Mouse (Mus musculus): ENCODE measurements around the gene Rbm15b. TPM values are rescaled to one million over a fixed set of nuclear protein-coding genes. Genes with fewer than 3 reads are reported as not detected.
A peak's percentile ranks its signal among the peaks of the same experiment; 100 is the strongest.

Gene Rbm15b
- polyA plus RNA-seq, 1 experiment from 2014 or later = 10.8 TPM

DNA sequence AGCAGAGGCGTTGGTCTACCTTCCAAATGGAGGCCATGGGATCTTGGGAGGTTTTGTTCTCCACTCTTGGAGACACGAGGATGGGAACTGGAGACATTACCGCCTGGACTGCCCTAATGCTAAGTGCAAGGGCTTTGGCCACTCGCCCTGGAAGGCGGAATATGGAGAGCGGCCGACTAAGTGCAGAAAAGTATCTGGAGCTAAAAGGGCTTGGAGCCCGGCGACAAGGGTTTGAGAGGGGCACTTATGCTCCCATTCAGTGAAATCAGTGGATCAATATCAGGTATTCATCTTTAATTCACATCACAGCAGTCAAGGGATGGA is 5.3 kb upstream of the Rbm15b start:
- under 1% methylated on average over 9 of the region's 9 CpGs for WGBS
- no peak for DNase-seq (ENCODE audit: low spot score)
- peaks cover 36% of the 10 kb centered on the region for H3K4me1 ChIP-seq
- peaks cover 30% of the 10 kb centered on the region for H3K36me3 ChIP-seq
- peak overlapping the region; percentile 96 for H3K27ac ChIP-seq
- peak overlapping the region; percentile 97 for H3K4me3 ChIP-seq
- H3K9me3 ChIP-seq = no peaks in the 10 kb centered on the region
- peaks cover 14% of the 10 kb centered on the region; the same call in 1 of the 2 replicates for H3K27me3 ChIP-seq (ENCODE audit: insufficient read depth, poor library complexity, severe bottlenecking)

DNA sequence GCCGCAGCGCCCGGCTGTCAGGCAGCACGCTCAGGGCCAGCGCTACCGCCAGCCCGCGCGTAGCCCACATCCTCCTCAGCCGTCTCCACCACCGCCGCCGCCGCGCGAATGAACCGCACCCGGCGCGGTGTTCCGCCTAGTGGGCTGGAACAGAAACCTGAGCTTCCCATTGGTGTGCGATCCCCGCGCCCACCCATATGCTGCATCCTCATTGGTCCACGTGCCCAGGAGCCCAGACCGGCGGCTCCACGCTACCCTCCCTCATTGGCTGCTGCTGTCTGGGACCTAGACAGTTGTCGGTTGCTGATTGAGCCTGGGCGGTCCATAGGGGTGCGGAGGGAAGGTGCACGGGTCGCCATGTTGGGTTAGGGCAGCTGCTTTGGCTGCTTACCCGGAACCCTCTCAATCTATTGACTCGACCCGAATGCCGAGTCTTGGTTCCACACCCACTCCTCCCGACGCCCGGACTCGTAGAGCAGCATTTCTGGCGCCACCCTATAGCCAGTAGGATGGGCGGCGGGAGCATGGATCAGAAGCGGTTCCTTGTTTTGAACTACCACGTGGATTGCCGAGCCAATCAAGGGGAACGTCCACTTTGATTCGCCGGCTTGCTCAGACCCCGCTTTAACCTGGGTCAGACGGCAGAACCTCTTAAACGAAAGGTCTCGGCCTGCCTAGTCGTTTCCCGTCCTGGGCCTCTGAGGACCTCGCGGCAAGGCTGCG is 4.8 kb upstream of the Rbm15b start, which contains the start of gene Manf:
Manf (minus strand) TSS at position 151 of the 723 bp plus-strand sequence.
- under 1% methylated on average over 59 of the region's 59 CpGs for WGBS
- peaks cover 31% of the 10 kb centered on the region for H3K36me3 ChIP-seq
- H3K4me3 ChIP-seq = peak within 1 kb of the TSS; percentile 97
- DNase-seq (ENCODE audit: low spot score) = peak; percentile 100
- H3K27me3 ChIP-seq (ENCODE audit: insufficient read depth, poor library complexity, severe bottlenecking) = peaks cover 9% of the 10 kb centered on the region; the same call in 1 of the 2 replicates
- peak within 1 kb of the TSS; percentile 96 for H3K27ac ChIP-seq
- peaks cover 39% of the 10 kb centered on the region for H3K4me1 ChIP-seq
- no peaks in the 10 kb centered on the region for H3K9me3 ChIP-seq

DNA sequence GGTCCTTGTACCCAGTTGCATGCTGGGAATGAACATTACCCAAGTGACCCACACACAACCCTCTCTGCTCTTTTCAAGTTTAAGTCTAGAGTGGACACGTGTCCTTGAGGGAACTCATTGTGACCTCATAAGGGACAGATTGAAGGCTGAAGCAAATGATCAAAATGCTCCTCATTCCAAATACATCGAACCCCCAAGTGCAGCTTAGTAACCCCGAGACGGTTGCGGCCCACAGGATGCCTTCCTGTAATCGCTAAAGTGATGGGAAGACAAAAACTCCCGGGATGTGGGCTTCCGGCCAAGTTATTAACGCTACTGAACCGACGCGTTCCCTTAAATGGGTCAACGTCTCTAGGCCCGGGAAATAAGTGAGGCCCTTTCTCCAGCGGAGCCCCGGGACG is 4.1 kb upstream of the Rbm15b start:
- H3K4me3 ChIP-seq = peak overlapping the region; percentile 97
- WGBS = under 1% methylated on average over 17 of the region's 17 CpGs
- H3K27ac ChIP-seq = peak overlapping the region; percentile 96
- peaks cover 39% of the 10 kb centered on the region for H3K4me1 ChIP-seq
- H3K36me3 ChIP-seq = peaks cover 31% of the 10 kb centered on the region
- DNase-seq (ENCODE audit: low spot score) = no peak
- H3K27me3 ChIP-seq (ENCODE audit: insufficient read depth, poor library complexity, severe bottlenecking) = peaks cover 7% of the 10 kb centered on the region; the same call in 1 of the 2 replicates
- H3K9me3 ChIP-seq = no peaks in the 10 kb centered on the region

DNA sequence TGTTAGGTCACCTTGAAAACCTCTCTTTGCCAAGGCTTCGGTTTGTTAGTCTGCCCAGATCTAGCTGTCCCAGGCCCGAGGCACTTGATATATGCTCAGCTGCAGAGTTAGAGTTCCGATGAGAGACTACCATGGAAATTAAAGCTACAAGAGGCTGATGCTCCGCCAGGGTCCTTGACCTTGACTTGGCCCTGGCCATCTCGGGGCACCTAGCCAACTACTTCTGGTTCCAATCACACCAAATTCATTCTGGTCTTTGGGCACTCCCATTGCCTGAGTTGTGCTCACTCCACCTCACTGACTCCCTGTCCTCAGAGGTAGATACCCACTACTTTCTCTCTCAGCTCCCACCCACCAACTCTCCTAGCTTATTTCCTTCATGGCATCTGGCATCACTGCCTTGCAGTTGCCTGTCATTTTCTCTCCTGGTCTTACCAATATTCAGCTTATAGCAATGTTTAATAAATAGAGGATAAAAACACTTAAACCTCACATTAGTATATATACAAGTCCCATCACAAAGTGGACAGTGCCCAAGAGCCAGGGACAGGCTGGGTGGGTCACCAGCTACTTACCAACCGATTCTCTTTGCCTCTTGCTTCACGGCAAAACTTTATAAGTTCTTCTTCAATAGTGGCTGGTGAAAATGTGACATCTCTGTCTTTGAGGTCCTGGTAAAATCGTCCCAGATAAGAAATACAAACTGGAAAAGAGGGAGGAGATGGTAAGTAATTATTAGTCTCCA is 3.4 kb upstream of the Rbm15b start:
- 60% methylated on average over 8 of the region's 8 CpGs for WGBS
- Histone ChIP-seq H3K9me3 (no peaks in the 10 kb centered on the region), H3K27me3 (ENCODE audit: insufficient read depth, poor library complexity, severe bottlenecking) (peaks cover 5% of the 10 kb centered on the region; the same call in 1 of the 2 replicates), H3K4me1 (peaks cover 45% of the 10 kb centered on the region), H3K36me3 (peaks cover 31% of the 10 kb centered on the region), H3K27ac (peak overlapping the region; percentile 96), H3K4me3 (peak overlapping the region; percentile 97)
- DNase-seq (ENCODE audit: low spot score) = peak; percentile 73

DNA sequence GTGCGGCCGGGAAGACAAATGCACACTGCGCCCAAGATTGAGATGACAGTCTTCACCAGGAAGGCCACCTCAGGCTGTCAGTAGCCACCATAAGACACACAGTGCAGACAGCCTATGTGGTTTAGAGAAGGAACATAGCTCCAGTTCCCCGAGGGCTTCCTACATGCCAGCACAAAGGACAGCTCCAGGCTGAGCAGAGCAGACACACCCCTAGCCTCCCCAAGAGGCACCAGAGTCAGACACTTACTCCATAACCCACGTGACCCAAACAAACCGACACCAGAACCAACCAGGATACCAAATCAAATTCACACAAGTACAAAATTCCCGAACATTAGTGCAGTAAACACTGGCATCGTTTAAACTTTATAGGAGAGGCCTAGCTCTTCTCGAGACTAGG is 2.1 kb upstream of the Rbm15b start:
- Histone ChIP-seq H3K36me3 (peaks cover 42% of the 10 kb centered on the region), H3K4me1 (peaks cover 59% of the 10 kb centered on the region), H3K27ac (no peak overlapping the region), H3K9me3 (no peaks in the 10 kb centered on the region), H3K27me3 (ENCODE audit: insufficient read depth, poor library complexity, severe bottlenecking) (no peaks in the 10 kb centered on the region), H3K4me3 (peak overlapping the region; percentile 19; the same call in 1 of the 2 replicates)
- DNase-seq (ENCODE audit: low spot score) = peak; percentile 73
- 85% methylated on average over 9 of the region's 9 CpGs for WGBS

DNA sequence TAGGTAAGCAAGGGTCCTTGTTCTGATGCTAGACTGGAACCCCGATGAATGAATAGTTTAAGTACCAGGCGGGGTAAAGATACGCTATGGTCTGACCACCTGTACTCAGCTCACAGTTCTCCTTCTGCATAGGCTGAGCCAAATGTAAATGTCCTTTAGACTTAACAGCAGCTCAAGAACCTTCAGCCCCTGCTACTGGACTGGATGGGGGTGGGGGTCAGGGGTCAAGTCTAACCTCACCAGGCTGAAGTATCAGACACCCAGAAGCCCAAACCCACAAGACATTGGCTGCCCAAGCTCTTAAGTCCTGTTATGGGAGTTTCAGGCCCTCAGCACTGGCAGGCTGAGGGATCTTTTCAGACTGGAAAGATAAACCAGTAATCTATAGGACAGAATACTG is 1.1 kb upstream of the Rbm15b start:
- Histone ChIP-seq H3K4me3 (no peak overlapping the region), H3K36me3 (peaks cover 50% of the 10 kb centered on the region), H3K27ac (no peak overlapping the region)

DNA sequence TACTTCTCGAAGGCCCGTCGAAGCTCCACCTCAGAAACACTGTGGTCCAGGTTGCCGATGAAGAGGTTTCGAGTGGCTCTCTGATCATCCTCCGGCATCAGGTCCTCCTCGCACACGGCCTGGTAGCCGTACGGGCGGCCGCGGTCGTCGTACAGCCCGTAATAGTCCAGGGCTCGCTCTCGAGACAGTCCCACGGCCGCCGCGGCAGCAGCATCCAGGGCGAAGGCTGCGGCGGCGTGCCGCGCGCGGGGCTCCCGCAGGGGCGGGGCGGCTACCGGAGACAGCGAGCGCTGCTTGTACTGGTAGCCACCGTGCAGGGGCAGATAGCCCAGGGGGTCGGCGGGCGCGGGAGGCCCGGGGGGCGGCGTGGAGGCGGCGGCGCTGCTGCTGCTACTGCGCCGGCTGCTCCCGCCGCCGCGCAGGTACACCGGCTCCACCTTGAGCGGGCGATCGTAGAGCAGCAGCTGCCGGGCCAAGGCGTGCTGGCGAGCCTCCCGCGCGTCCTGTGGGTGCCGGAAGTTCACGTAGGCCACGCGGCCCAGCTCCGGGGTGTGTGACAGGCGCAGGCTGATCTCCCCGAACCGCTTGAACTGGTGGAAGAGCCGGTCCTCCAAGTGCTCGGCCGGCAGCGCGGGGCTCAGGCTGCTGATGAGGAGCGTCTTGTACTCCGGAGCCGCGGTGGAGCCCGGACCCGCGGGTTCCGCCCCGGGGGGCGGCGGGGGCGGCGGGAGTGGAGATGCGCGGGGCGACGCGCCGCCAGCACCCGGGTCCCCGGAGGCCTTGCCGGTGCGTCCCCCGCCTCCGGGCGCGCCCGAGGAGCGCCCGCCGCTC is 1.1 kb downstream of the Rbm15b start:
- Histone ChIP-seq H3K27me3 (ENCODE audit: insufficient read depth, poor library complexity, severe bottlenecking) (no peaks in the 10 kb centered on the region), H3K9me3 (no peaks in the 10 kb centered on the region), H3K4me3 (peak overlapping the region; percentile 92), H3K36me3 (peaks cover 73% of the 10 kb centered on the region), H3K27ac (peak overlapping the region; percentile 98), H3K4me1 (peaks cover 68% of the 10 kb centered on the region)
- peak; percentile 82 for DNase-seq (ENCODE audit: low spot score)
- under 1% methylated on average over 99 of the region's 107 CpGs for WGBS

More for the DNA sequence above, 1.1 kb upstream of the Rbm15b start:
- Histone ChIP-seq H3K4me1 (peaks cover 66% of the 10 kb centered on the region), H3K27me3 (ENCODE audit: insufficient read depth, poor library complexity, severe bottlenecking) (no peaks in the 10 kb centered on the region), H3K9me3 (no peaks in the 10 kb centered on the region)
- DNase-seq (ENCODE audit: low spot score) = no peak
- 94% methylated on average over 3 of the region's 3 CpGs for WGBS

DNA sequence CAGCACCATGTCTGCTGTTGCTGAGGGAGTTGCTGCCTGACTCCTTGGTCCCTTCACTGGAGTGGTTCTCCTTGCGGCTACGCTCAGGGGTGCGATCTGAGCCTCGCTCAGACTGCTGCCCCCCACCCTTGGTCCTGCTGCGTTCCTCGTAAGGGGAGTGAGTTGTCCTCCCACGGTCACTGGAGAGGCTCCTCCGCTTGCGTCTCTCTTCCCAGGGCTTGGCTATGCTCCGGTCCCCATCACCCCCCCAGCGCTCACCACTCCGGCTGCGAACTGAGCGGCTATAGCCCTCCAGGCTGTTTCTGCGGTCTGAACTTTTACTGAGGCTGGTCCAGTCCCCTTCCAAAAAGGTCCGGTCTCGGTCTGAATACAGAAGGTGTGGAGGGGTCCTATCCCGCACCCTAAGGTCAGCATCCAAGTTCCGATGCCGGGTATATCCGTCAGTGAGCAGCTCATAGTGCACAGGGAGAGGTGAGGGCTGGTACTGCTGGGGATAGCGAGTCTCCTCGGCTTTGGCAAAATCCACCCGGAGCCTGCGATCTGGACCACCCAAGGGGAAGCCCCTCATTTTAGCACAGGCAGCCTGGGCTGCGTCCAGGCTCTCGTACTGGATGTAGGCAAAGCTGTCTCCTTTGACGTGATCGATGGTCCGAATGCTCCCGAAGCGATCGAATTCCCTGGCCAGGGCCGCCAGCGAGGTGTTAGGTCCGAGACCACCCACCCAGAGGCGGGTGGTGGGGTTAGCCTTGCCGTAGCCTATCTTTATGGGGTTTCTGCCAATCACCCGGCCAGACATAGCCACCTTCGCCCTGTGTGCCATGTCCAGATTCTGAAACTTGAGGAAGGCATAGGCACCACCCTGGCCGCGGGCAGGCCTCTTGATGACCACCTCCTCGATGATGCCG is 2.0 kb downstream of the Rbm15b start:
- H3K4me1 ChIP-seq = peaks cover 59% of the 10 kb centered on the region
- peak; percentile 77 for DNase-seq (ENCODE audit: low spot score)
- peak overlapping the region; percentile 98 for H3K27ac ChIP-seq
- peaks cover 75% of the 10 kb centered on the region for H3K36me3 ChIP-seq
- 22% methylated on average over 44 of the region's 44 CpGs for WGBS
- peak overlapping the region; percentile 92 for H3K4me3 ChIP-seq
- H3K9me3 ChIP-seq = no peaks in the 10 kb centered on the region
- H3K27me3 ChIP-seq (ENCODE audit: insufficient read depth, poor library complexity, severe bottlenecking) = no peaks in the 10 kb centered on the region

DNA sequence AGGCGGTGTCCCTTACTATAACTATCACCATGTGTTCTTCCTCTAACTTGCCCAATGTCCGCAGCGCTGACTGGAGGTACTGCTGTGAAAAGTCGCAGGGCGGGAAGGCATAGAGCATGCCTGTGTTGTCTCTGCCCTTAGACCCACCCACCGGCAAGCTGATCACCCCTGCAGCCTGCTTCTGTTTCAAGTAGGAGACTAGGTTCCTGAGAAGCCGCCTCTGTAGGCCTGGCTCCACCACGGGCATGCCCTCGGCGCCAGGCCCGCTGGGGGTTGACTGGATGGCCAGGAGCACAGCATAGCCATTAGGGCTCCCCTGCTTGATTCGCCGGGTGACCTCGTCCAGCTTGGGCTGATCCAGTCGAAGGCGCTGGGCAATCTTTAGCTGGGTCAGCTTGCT is 2.9 kb downstream of the Rbm15b start:
- H3K4me3 ChIP-seq = peak overlapping the region; percentile 92
- peaks cover 49% of the 10 kb centered on the region for H3K4me1 ChIP-seq
- WGBS = 40% methylated on average over 16 of the region's 16 CpGs
- H3K36me3 ChIP-seq = peaks cover 75% of the 10 kb centered on the region
- no peak overlapping the region for H3K27ac ChIP-seq
- peak; percentile 75 for DNase-seq (ENCODE audit: low spot score)
- no peaks in the 10 kb centered on the region for H3K27me3 ChIP-seq (ENCODE audit: insufficient read depth, poor library complexity, severe bottlenecking)
- no peaks in the 10 kb centered on the region for H3K9me3 ChIP-seq

DNA sequence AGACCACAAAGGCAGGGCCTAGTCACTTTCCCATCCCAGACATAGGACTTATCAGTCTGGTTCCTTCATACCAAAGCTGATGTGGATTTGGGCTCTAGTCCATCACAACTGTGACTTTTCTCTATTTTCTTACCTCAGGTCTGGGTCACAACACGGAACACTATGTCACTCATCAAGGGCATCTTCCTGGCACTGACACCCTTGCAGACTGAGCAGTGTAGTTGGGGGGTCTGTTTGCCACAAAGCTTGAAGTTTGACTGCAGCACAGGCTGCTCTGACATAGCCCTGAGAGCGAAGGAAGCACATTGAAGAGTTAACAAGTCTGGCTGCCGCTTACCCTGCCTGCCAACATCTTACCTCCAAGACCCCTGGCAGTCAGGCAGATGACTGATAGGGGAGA is 4.1 kb downstream of the Rbm15b start:
- Histone ChIP-seq H3K4me3 (peak overlapping the region; percentile 10; the same call in 1 of the 2 replicates), H3K4me1 (peaks cover 42% of the 10 kb centered on the region), H3K27me3 (ENCODE audit: insufficient read depth, poor library complexity, severe bottlenecking) (no peaks in the 10 kb centered on the region), H3K36me3 (peaks cover 73% of the 10 kb centered on the region), H3K9me3 (no peaks in the 10 kb centered on the region), H3K27ac (no peak overlapping the region)
- WGBS = 85% methylated on average over 3 of the region's 3 CpGs
- peak; percentile 64 for DNase-seq (ENCODE audit: low spot score)

DNA sequence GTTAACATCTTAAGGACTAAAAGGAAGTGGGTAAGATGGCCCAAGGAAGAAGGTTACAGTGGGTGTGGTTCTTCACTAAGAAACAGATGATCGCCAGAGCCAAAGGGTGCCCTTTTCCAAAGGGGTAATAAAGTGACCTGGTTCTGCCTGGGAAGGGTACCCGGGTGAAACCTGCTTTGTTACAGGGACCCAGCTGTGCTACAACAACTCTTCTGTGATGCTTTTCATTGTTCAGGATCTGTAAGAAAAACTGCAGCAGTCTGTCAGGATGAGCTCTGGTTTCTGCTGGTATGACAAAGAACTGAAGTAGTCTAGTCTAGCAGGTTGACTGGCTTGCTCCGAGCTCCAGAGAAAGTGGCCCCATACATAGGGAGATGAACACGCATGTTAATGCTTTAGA is 5.1 kb downstream of the Rbm15b start:
- no peaks in the 10 kb centered on the region for H3K27me3 ChIP-seq (ENCODE audit: insufficient read depth, poor library complexity, severe bottlenecking)
- no peak overlapping the region for H3K27ac ChIP-seq
- H3K9me3 ChIP-seq = no peaks in the 10 kb centered on the region
- H3K36me3 ChIP-seq = peaks cover 74% of the 10 kb centered on the region
- no peak overlapping the region for H3K4me3 ChIP-seq
- peak; percentile 48 for DNase-seq (ENCODE audit: low spot score)
- 87% methylated on average over 4 of the region's 4 CpGs for WGBS
- H3K4me1 ChIP-seq = peaks cover 35% of the 10 kb centered on the region

Data from heart, embryonic 10.5 days (tissue).